Mouse (Mus musculus) liver, embryonic 12.5 days (tissue): ENCODE data around the gene Dennd5a. TPM values are rescaled to one million over a fixed set of nuclear protein-coding genes. Genes with fewer than 3 reads are reported as not detected.

Experiments
- ATAC-seq: fragments of 200-750 bp; cut with Nextera tagmentation; 2 replicates; pipeline ENCODE4 v1.8.0; 2017; ENCODE audit warnings: moderate number of reproducible peaks, mild to moderate bottlenecking, moderate library complexity
- H3K27ac ChIP-seq: fragments of 300-500 bp; sonication (generic); 2 replicates; pipeline ENCODE4 v1.5.1; 2016; ENCODE audit warnings: mild to moderate bottlenecking
- H3K27me3 ChIP-seq: fragments of 300-500 bp; sonication (generic); replicated peaks from 2 replicates; pipeline ENCODE4 v1.6.1; 2016; ENCODE audit warnings: mild to moderate bottlenecking, moderate library complexity
- H3K36me3 ChIP-seq: fragments of 300-500 bp; sonication (generic); 2 replicates; pipeline ENCODE4 v1.6.1; 2016; ENCODE audit warnings: mild to moderate bottlenecking, moderate library complexity
- H3K4me1 ChIP-seq: fragments of 300-500 bp; sonication (generic); 2 replicates; pipeline ENCODE4 v1.6.1; 2016
- H3K4me2 ChIP-seq: fragments of 300-500 bp; sonication (generic); 2 replicates; pipeline ENCODE4 v1.6.1; 2016; ENCODE audit warnings: mild to moderate bottlenecking, moderate library complexity
- H3K4me3 ChIP-seq: fragments of 300-500 bp; sonication (generic); 2 replicates; pipeline ENCODE4 v1.5.1; 2016; ENCODE audit warnings: mild to moderate bottlenecking, moderate library complexity
- H3K9ac ChIP-seq: fragments of 300-500 bp; sonication (generic); 2 replicates; pipeline ENCODE4 v1.6.1; 2016; ENCODE audit warnings: mild to moderate bottlenecking, moderate library complexity
- H3K9me3 ChIP-seq: fragments of 300-500 bp; sonication (generic); replicated peaks from 2 replicates; pipeline ENCODE4 v1.6.1; 2016; ENCODE audit warnings: mild to moderate bottlenecking, moderate library complexity
- WGBS: fragments of 180-500 bp; shearing (Covaris S2); methylation state at CpG from one replicate; pipeline ENCODE4 v1.1.7; 2016; ENCODE audit not compliant: insufficient replicate concordance; 5-methylcytosine and 5-hydroxymethylcytosine counted together
- polyA plus RNA-seq: library from polyadenylated mRNA; unstranded; fragments of >200 nt; fragmentation: Nextera tagmentation; extraction: Ambion mirVana; gene quantifications from 2 replicates; pipeline ENCODE4 v1.2.1, GENCODE M21; 2016

Dennd5a gene
- polyA plus RNA-seq, 1 experiment from 2014 or later: 13.3 TPM

DNA sequence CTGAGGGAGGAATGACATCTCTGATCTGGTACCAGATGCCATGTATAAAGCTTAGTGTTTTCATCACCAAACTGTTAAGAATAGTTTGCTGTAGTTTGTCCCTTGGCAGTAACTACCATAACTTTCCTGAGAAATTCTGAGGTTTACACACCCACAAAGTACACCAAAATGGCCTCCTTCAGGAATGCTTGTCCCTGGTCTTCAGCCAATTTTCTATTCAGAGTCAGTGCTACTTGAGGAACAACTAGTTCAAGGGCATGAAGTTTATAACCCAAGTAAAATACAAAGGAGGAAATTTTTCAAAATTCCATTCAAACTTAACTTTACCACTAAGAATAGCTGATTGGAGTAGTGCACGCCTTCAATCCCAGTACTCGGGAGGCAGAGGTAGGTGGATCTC is 54.1 kb downstream of the Dennd5a start:
- no peak overlapping the region for H3K9ac ChIP-seq
- no peaks in the 10 kb centered on the region for H3K27me3 ChIP-seq
- peaks cover 89% of the 10 kb centered on the region for H3K36me3 ChIP-seq
- no peak overlapping the region for H3K4me3 ChIP-seq
- 77% methylated on average over 2 of the region's 2 CpGs for WGBS
- ATAC-seq: no peak
- H3K27ac ChIP-seq: no peak overlapping the region
- no peak overlapping the region for H3K4me2 ChIP-seq
- no peaks in the 10 kb centered on the region for H3K9me3 ChIP-seq
- no peaks in the 10 kb centered on the region for H3K4me1 ChIP-seq

DNA sequence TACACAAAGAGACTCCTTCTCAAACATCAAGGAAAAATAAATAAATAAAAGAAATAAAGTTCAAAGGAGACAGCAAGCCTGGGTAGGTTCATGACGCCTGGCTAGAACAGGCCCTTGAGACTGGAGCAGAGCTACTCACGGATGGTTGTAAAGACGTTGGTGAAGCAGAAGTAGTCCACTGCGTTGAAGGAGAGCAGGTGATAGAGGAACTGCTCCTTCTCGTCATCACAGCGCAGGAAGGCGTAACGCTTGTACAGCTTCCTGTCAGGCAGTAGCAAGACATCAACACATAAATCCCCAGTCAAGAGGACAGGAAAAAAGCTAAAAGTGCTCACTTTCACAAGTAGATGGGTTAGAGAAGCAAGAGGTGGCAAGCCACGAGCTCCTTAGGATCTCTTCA is 59.3 kb downstream of the Dennd5a start:
- Histone ChIP-seq H3K9ac (no peak overlapping the region), H3K4me3 (no peak overlapping the region), H3K4me1 (no peaks in the 10 kb centered on the region), H3K27me3 (no peaks in the 10 kb centered on the region), H3K27ac (no peak overlapping the region), H3K4me2 (no peak overlapping the region), H3K36me3 (peaks cover 99% of the 10 kb centered on the region), H3K9me3 (no peaks in the 10 kb centered on the region)
- ATAC-seq: no peak
- WGBS: 64% methylated on average over 9 of the region's 9 CpGs

DNA sequence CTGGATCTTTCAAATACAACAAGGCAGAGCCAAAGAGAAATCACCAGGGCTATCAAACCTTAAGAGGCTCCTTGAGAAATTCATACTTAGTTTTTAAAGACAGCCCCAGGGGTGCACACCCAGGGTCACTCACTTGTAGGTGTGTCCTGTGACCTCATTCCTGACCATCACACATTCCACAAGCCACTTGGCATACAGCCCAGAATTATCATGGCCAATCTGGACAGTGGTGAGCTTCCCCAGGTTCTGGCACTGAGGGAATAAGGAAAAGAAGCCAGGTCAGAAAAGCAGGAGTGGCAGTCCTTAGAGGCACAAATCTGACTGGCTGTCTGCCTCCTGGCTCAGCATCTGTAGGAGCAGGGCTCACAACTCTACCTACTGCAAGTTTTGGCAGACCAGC is 61.4 kb downstream of the Dennd5a start:
- ATAC-seq: no peak
- Histone ChIP-seq H3K36me3 (peaks cover 99% of the 10 kb centered on the region), H3K4me2 (no peak overlapping the region), H3K27ac (no peak overlapping the region), H3K4me1 (no peaks in the 10 kb centered on the region), H3K4me3 (no peak overlapping the region), H3K9me3 (no peaks in the 10 kb centered on the region), H3K27me3 (no peaks in the 10 kb centered on the region), H3K9ac (no peak overlapping the region)

DNA sequence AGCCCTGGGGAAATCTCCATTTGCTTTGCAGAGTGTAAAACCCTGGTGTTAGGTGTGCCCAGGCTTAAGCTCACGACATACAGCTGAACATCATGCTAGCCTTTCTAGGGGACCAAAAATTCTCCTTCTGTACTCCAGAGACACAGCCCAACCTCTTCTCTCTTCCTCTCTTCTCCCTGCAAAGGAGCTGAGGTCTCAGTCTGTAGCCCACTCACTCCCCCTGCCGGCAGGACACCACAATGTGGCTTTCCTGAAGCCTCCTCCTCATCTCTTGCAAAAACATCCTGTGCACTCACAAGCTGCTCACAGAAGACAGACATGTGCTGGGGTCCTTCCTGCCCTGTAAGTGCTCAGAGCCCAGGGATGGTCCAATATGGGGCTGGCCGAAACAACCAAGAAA is 67.7 kb downstream of the Dennd5a start:
- no peaks in the 10 kb centered on the region for H3K27me3 ChIP-seq
- H3K27ac ChIP-seq: no peak overlapping the region
- ATAC-seq: 0 out of 2 replicates have a peak, but pooled peaks have one; percentile 27
- no peaks in the 10 kb centered on the region for H3K9me3 ChIP-seq
- H3K9ac ChIP-seq: no peak overlapping the region
- no peak overlapping the region for H3K4me3 ChIP-seq
- 38% methylated on average over 3 of the region's 3 CpGs for WGBS
- no peaks in the 10 kb centered on the region for H3K4me1 ChIP-seq
- H3K36me3 ChIP-seq: peaks cover 52% of the 10 kb centered on the region
- H3K4me2 ChIP-seq: no peak overlapping the region

DNA sequence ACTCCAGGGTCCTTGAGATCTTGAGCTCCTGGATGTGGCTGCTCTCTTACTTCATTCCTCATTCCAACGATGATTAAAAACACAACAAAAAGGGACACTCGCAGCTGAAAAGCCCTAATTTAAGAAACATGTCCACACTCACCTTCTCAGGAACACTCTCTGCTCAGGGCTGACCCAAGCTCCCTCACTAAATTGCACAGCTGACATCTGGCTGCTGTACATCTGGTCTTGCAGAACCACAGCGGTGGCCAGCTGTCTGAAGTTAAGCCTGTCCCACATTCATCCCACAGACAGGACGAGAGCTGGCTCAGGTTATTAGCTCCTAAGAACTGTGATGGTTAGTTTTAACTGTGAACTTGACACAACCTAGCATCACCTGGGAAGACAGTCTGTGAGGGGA is 68.5 kb downstream of the Dennd5a start:
- Histone ChIP-seq H3K4me1 (no peaks in the 10 kb centered on the region), H3K9ac (no peak overlapping the region), H3K27me3 (no peaks in the 10 kb centered on the region), H3K4me2 (no peak overlapping the region), H3K4me3 (no peak overlapping the region), H3K27ac (no peak overlapping the region), H3K9me3 (no peaks in the 10 kb centered on the region), H3K36me3 (peaks cover 48% of the 10 kb centered on the region)
- WGBS: 86% methylated on average over 4 of the region's 4 CpGs
- ATAC-seq: no peak

DNA sequence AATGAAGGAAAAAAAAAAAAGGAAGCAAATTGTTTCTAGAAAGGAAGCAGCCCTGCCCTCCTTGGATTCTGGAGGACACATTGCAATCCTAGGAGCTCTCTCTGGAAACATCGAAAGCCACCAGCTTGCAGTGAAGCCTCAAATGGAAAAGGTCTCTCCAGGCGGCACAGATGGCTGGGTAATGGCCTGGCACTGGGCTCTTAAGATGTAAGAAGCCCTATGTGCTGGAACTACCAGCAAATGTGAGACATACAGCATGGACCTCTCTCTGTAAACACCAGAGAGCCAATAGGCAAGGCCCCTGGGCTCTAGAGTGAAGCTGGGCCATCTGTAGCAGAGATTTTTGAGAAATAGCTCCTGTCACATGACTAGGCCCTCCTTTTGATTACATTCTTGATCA is 70.0 kb downstream of the Dennd5a start:
- H3K4me1 ChIP-seq: no peaks in the 10 kb centered on the region
- H3K4me2 ChIP-seq: no peak overlapping the region
- H3K36me3 ChIP-seq: peaks cover 35% of the 10 kb centered on the region
- no peak overlapping the region for H3K27ac ChIP-seq
- no peak overlapping the region for H3K4me3 ChIP-seq
- no peak for ATAC-seq
- 69% methylated on average over 2 of the region's 2 CpGs for WGBS
- H3K9ac ChIP-seq: no peak overlapping the region
- H3K9me3 ChIP-seq: no peaks in the 10 kb centered on the region
- no peaks in the 10 kb centered on the region for H3K27me3 ChIP-seq

DNA sequence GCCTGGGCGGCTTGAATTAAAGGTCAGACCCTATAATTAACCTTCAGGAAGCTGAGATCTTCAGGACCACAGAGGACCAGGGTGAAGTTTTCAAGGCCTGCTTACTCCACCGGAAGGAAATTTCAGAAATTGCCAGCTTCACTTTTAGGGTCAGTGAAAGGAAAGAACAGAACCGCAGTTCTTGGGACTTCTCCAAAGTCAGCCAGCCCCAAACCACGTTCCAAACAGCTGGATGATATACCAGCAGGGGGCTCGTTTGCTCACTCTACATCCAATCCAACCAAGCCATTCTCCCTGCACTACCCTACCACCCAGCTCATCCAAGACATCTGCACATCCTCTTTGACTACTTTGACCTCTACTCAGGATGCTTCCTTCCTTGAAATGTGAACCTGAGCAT is 71.0 kb downstream of the Dennd5a start:
- no peak overlapping the region for H3K9ac ChIP-seq
- H3K27ac ChIP-seq: no peak overlapping the region
- no peak overlapping the region for H3K4me3 ChIP-seq
- no peaks in the 10 kb centered on the region for H3K4me1 ChIP-seq
- H3K27me3 ChIP-seq: no peaks in the 10 kb centered on the region
- no peaks in the 10 kb centered on the region for H3K9me3 ChIP-seq
- H3K36me3 ChIP-seq: peaks cover 26% of the 10 kb centered on the region
- H3K4me2 ChIP-seq: no peak overlapping the region
- WGBS: 46% methylated on average over 5 of the region's 5 CpGs
- no peak for ATAC-seq

DNA sequence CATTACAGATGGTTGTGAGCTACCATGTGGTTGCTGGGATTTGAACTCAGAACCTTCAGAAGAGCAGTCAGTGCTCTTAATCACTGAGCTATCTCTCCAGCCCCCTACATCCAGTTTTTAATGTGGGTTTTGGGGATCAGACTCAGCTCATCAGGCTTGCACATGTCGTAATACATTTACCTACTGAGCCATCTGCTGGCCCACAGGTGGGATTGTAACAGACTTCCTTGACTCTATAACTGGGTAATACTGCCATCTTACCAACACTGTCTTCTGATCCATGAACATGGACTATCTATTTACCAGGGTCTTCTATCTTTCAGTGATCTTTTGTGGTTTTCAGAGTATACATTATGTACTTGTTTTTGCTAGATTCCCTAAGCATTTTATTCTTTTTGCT is 74.0 kb downstream of the Dennd5a start:
- H3K4me1 ChIP-seq: no peaks in the 10 kb centered on the region
- H3K9ac ChIP-seq: no peak overlapping the region
- H3K27ac ChIP-seq: no peak overlapping the region
- ATAC-seq: no peak
- no peak overlapping the region for H3K4me3 ChIP-seq
- peaks cover 5% of the 10 kb centered on the region; the same call in 1 of the 2 replicates for H3K36me3 ChIP-seq
- H3K4me2 ChIP-seq: no peak overlapping the region
- H3K27me3 ChIP-seq: no peaks in the 10 kb centered on the region
- no peaks in the 10 kb centered on the region for H3K9me3 ChIP-seq
- 81% methylated on average over 1 of the region's 1 CpGs for WGBS

DNA sequence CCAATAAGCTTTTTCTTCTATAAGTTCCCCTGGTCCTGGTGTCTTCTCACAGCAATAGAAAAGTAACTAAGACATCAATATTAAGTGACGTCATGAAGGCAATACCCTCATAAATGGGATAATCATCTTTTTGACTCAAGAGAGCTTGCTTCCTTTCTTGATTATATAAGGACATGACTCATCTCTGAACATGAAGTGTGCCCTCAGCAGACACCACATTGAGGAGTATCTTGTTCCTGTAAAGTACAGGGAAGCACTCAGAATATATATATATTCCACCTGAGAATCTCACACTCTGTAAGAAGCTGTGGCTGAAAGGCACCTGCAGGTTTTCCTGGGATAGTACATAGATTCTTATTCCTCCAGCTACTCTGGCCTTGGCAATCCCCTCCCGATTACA is 77.7 kb downstream of the Dennd5a start:
- peaks cover 5% of the 10 kb centered on the region; the same call in 1 of the 2 replicates for H3K36me3 ChIP-seq
- H3K27me3 ChIP-seq: peaks cover 6% of the 10 kb centered on the region
- H3K4me3 ChIP-seq: no peak overlapping the region
- no peak overlapping the region for H3K9ac ChIP-seq
- no peaks in the 10 kb centered on the region for H3K4me1 ChIP-seq
- no peaks in the 10 kb centered on the region for H3K9me3 ChIP-seq
- H3K4me2 ChIP-seq: no peak overlapping the region
- H3K27ac ChIP-seq: no peak overlapping the region
- no peak for ATAC-seq
- 80% methylated on average over 2 of the region's 2 CpGs for WGBS

DNA sequence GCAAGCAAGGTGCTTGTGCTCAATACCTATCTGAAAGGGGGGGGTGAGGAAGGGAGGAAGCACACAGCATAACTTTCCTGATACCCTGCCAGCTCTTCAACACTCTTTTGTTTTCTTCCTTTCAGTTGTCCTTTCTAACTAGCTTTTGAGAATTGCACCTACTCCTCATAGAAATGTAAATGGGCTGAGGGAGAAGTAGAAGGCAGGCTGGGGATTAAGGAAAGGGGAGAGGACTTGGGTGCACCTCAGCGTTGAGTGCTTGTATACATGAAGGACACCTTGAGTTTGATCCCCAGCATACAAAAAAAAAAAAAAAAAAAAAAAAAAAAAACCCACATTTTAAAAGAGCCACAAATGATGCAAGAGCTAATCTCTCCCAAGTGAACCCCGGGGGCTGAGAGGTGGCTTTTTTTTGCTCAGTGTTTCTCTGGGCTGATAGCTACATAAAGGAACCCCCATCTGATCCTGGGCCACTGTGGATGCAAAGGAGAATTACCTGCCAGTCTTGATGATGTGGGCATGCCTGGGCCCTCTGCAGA is 78.6 kb downstream of the Dennd5a start:
- Histone ChIP-seq H3K4me3 (no peak overlapping the region), H3K9me3 (no peaks in the 10 kb centered on the region), H3K36me3 (peaks cover under 1% of the 10 kb centered on the region; the same call in 1 of the 2 replicates), H3K27ac (no peak overlapping the region), H3K9ac (no peak overlapping the region), H3K27me3 (peaks cover 6% of the 10 kb centered on the region), H3K4me1 (no peaks in the 10 kb centered on the region), H3K4me2 (no peak overlapping the region)
- 36% methylated on average over 2 of the region's 2 CpGs for WGBS
- ATAC-seq: no peak

DNA sequence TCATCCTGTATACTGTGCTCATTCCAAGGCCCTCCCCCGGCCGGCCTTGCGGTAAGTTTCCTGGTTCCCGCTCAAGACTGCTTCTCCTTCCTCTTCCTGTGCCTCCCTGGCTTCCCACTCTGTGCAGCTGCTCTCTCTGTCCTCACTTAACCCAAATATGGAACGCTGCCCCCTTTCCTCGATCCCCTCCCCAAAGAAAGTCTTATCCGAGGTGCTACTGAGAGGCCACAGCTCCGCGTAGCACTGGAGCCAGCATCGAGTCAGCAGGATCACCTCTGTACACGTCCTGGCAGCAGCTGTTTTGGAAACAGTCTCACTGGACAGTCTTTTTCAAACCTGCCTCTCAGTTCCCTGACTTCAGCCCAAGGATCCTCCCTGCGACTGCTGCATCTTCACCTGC is 81.1 kb downstream of the Dennd5a start:
- Histone ChIP-seq H3K9me3 (no peaks in the 10 kb centered on the region), H3K27me3 (peaks cover 16% of the 10 kb centered on the region), H3K4me2 (no peak overlapping the region), H3K9ac (no peak overlapping the region), H3K4me3 (no peak overlapping the region), H3K27ac (no peak overlapping the region), H3K4me1 (no peaks in the 10 kb centered on the region), H3K36me3 (no peaks in the 10 kb centered on the region)
- 42% methylated on average over 12 of the region's 12 CpGs for WGBS
- ATAC-seq: no peak

DNA sequence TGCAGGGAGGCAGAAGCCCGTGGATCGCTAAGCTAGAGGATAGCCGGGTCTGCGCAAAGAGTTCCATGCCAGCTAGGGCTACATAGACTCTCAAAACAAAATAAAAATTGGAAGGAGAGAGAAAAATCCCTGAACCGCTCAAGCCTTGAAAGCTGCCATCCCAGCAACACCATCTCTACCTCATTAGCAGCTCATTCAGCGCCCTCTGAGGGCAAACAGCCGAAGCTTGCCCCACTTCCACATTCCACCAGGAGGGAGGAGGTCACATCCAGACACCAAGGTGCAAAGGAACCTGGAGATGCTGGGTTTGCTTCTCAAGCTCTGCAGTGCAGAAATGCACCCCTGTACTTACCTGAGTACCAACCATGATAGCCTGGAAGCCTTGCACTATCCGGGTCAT is 84.2 kb downstream of the Dennd5a start:
- no peak overlapping the region for H3K9ac ChIP-seq
- 51% methylated on average over 8 of the region's 8 CpGs for WGBS
- H3K9me3 ChIP-seq: no peaks in the 10 kb centered on the region
- no peaks in the 10 kb centered on the region for H3K4me1 ChIP-seq
- no peak for ATAC-seq
- peaks cover 18% of the 10 kb centered on the region for H3K27me3 ChIP-seq
- no peak overlapping the region for H3K4me3 ChIP-seq
- H3K4me2 ChIP-seq: no peak overlapping the region
- no peak overlapping the region for H3K27ac ChIP-seq
- no peaks in the 10 kb centered on the region for H3K36me3 ChIP-seq

DNA sequence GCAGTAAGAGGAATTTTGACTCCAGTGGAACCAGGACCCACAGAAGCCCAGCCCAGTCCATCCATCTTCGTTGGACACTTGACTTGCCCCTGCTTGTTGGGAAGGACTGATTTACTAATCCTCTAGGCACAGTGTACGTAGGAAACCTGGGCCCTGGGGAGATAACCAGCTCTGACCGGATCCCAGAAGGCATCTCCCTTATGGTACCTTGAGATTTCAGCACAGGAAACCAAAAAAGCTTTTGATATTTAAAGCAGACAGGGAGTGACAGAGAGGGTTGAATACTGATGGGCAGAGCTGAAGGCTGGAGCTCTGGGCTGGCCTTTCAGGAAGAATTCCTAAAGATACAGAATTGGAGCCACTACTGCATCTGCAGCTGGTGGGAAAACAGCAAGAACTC is 84.7 kb downstream of the Dennd5a start:
- Histone ChIP-seq H3K9ac (no peak overlapping the region), H3K36me3 (no peaks in the 10 kb centered on the region), H3K4me1 (no peaks in the 10 kb centered on the region), H3K4me2 (no peak overlapping the region), H3K9me3 (no peaks in the 10 kb centered on the region), H3K27me3 (peaks cover 18% of the 10 kb centered on the region), H3K4me3 (no peak overlapping the region), H3K27ac (no peak overlapping the region)
- no peak for ATAC-seq
- WGBS: 21% methylated on average over 3 of the region's 3 CpGs
